Mouse (Mus musculus): Measurements from ENCODE around the gene Fpgs.

Fpgs gene

DNA sequence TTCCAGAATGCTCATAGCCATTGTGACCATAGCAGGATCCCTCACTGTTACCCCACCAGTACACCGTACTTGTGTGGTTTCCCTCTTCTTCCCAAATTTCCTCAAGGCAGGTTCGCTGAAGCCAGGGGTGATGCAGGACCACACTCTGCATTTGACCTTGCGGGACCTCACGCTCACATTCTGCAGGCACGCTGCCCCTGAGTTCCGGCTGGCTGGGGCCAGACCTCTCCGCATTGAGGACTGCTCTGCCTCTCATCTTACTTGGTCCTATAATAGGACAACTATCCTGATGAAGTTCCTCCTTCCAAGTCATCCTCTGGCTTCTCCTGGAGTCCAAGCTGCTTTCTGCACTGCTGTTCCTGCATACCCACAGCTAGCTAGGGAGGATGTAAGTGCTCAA lies 67.3 kb downstream of the Fpgs start:
- no peak for DNase-seq (ENCODE audit: low spot score in 2 of 2)

DNA sequence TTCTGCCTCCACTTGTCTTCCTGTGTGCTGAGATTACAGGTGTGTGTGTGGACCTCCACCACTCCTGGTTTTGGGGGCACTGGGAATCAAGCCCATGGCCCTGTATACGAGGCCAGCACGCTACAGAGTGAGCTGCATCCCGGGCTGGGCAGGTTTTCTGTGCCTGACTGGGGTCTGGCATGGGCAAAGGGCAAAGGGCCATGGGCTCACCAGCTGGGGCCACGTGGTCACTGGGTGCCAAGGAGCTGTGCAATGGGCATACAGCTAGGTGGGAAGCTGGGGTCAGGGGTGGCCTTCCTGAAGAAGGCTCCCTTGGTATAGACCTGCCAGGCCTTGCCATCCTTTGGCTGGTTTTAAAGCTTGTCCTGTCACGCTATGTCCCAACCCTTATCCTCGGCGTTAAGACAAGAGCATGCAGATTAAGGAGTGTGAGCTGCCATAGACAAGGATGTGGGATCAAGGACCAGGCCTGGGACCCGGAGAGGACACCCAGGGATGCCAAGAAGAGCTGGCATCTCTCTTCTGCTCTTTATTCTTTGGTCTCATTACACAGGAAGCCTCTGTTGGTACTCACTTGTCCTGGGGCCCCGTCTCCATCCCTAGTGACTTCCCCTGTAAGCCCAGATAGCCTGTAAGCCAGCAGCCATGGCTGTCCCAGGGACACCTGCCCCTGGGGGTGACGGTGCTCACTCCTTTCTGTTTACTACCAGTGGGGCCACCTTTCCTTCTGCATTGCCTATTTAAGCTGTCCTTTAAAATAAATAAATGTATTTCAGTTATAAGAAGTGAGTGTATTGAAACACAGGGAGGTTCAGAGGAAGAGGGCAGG lies 69.5 kb downstream of the Fpgs start:
- DNase-seq (ENCODE audit: low spot score in 2 of 2) = no peak

DNA sequence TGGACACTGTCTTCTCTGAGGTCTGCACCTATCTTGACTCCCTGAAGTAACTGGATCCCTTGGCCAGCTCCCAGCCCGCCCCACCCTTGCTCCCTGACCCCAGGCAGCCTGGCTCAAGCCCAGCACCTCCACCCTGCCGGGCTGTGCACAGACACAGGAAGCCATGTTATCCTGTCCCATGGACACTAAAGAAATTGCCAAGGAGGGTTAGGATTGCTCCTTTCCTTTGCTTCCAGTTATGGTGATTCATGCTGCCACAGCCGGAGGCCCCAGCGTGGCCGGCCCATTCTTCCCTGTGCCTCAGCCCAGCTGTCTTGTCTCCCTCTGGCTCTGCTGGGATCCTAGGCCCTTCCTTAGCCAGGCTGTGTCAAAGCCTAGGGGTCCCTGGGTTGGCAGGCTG lies 70.3 kb downstream of the Fpgs start:
- no peak for DNase-seq (ENCODE audit: low spot score in 2 of 2)
